Mouse (Mus musculus) testis, adult 2 months (tissue): ENCODE results near the gene Tiam1.

Source experiments
- CTCF ChIP-seq: fragments of 200-500 bp; IDR thresholded peaks from 2 replicates; pipeline ENCODE4 v1.5.1; 2012; ENCODE audit warnings: low read depth, mild to moderate bottlenecking, inconsistent platforms, low read length, moderate library complexity; ENCODE audit not compliant: control insufficient read depth, insufficient read depth, insufficient replicate concordance
- POLR2A ChIP-seq: fragments of 200-500 bp; IDR thresholded peaks from 2 replicates; pipeline ENCODE4 v1.6.1; 2012; ENCODE audit warnings: low read depth, mild to moderate bottlenecking, inconsistent platforms, low read length, moderate library complexity; ENCODE audit not compliant: control insufficient read depth

DNA sequence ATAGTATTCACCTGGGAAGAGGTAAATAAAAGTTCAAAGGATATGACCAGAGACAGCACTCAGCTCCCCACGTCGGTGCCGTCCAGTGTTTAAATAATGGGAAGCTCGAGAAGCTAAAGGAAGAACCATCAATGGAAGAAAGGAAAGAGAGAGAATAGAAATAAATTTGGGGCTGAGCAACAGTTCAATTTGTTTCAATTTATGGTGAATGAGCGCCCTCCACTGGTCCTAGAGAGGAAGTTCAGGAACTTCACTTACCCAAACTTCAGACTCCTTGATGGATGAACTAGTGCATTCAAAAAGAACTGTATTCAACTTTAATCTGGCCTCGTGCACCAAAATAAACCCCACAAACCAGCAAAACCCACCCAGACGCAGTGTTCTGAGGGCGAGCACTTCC lies 378.1 kb downstream of the Tiam1 start:
- TF ChIP-seq POLR2A (no peak), CTCF (no peak)
